Mouse (Mus musculus) spleen, adult 2 months (tissue): ENCODE measurements around the gene Nedd4.

Experiments used
- CTCF ChIP-seq: fragments of 200-500 bp; IDR thresholded peaks from 2 replicates; pipeline ENCODE4 v1.5.1; 2011; ENCODE audit warnings: mild to moderate bottlenecking, inconsistent platforms; ENCODE audit not compliant: insufficient read depth, insufficient read length, insufficient replicate concordance; ENCODE audit errors: extremely low read depth
- POLR2A ChIP-seq: fragments of 200-500 bp; IDR thresholded peaks from 2 replicates; pipeline ENCODE4 v1.6.1; 2011; ENCODE audit warnings: low read depth, low read length, inconsistent platforms

GRCm38 (mm10) chr9:72649781-72650180 is 12.4 kb upstream of the Nedd4 start:
- TF ChIP-seq POLR2A (no peak), CTCF (no peak)
